Mouse (Mus musculus): ENCODE results near the gene Rapsn. TPM values are rescaled to one million over a fixed set of nuclear protein-coding genes. Genes with fewer than 3 reads are reported as not detected.
A peak's percentile ranks its signal among the peaks of the same experiment; 100 is the strongest.
"Not testable (repeated sequence)": the region's sequence is repeated elsewhere in the genome, so short reads cannot be mapped to it uniquely, and the experiment has no call there.

Rapsn gene
- polyA plus RNA-seq, 1 experiment from 2014 or later, result 6.3 TPM

GRCm38 (mm10) chr2:91033000-91033399 is 2.4 kb upstream of the Rapsn start:
- 26% methylated on average over 3 of the region's 3 CpGs for WGBS (ENCODE audit: missing documents)
- H3K4me3 ChIP-seq (ENCODE audit: inconsistent target), result no peak overlapping the region
- H3K79me2 ChIP-seq (ENCODE audit: inconsistent target), result no peaks in the 10 kb centered on the region
- no peak overlapping the region for H3K27ac ChIP-seq
- H3K36me3 ChIP-seq (ENCODE audit: inconsistent target), result no peaks in the 10 kb centered on the region

DNA sequence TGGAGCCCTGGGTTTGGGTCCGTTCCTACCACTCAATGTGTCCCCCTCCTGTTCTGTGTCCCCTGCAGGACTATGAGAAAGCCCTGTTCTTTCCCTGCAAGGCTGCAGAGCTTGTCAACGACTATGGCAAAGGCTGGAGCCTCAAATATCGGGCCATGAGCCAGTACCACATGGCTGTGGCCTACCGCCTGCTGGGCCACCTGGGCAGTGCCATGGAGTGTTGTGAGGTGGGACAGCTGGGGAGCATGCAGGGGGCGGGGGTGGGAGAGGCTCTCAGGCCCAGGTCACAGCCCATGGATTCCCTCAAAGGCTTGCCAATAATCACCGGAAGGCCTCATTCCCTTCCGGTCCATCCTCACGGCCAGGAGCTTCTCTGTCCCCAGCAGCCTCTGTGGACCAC is 6.4 kb downstream of the Rapsn start:
- Histone ChIP-seq H3K4me3 (ENCODE audit: inconsistent target) (no peak overlapping the region), H3K36me3 (ENCODE audit: inconsistent target) (no peaks in the 10 kb centered on the region), H3K79me2 (ENCODE audit: inconsistent target) (no peaks in the 10 kb centered on the region), H3K27ac (no peak overlapping the region)
- WGBS (ENCODE audit: missing documents), result 91% methylated on average over 8 of the region's 8 CpGs

DNA sequence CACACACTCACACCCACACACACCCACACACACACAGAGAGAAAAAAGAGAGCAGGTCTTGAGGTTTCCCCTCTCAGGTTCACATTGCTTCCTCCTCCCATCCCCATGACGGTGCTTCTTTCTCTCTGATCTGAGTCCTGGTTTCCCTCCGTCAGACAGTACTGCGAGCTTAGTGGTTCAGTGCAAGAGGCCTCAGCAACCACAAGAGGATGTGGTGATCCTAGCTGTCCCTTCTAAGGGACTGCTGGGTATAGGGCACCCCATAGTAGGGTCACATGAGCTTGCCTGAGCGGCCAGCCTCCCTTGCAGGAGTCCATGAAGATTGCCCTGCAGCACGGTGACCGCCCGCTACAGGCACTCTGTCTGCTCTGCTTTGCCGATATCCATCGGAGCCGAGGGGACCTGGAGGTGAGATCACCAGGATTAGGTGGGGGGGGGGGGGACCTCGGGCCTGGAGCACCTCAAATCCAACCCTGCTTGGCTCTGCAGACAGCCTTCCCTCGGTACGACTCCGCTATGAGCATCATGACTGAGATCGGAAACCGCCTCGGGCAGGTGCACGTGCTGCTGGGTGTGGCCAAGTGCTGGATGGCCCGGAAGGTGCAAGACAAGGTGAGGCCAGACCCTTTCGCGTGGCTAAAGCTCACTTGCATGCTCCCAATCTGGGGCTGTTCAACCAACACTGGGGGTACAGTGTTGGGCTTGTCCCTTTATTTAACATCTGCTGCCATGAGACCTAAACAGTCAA is 7.4 kb downstream of the Rapsn start:
- H3K79me2 ChIP-seq (ENCODE audit: inconsistent target), result no peaks in the 10 kb centered on the region
- WGBS (ENCODE audit: missing documents), result 36% methylated on average over 21 of the region's 21 CpGs
- H3K4me3 ChIP-seq (ENCODE audit: inconsistent target), result peak overlapping the region; percentile 32
- peak overlapping the region; percentile 48 for H3K27ac ChIP-seq
- no peaks in the 10 kb centered on the region for H3K36me3 ChIP-seq (ENCODE audit: inconsistent target)

- no peaks in the 10 kb centered on the region for H3K79me2 ChIP-seq (ENCODE audit: inconsistent target)
- no peak overlapping the region for H3K27ac ChIP-seq
- H3K4me3 ChIP-seq (ENCODE audit: inconsistent target), result no peak overlapping the region
- no peaks in the 10 kb centered on the region for H3K36me3 ChIP-seq (ENCODE audit: inconsistent target)
- 89% methylated on average over 13 of the region's 13 CpGs for WGBS (ENCODE audit: missing documents)
Measured at GRCm38 (mm10) chr2:91044727-91045126, 9.3 kb downstream of the Rapsn start.

DNA sequence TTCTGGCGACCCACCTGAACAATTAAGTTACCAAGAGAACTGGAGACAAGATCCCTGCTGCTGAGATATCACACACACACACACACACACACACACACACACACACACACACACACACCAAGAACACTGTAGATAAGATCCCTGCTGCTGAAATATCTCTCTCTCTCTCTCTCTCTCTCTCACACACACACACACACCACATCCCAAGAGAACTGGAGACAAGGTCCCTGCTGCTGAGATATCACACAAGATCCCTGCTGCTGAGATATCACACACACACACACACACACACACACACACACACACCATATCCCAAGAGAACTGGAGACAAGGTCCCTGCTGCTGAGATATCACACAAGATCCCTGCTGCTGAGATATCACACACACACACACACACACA is 10.4 kb downstream of the Rapsn start:
- H3K36me3 ChIP-seq (ENCODE audit: inconsistent target); H3K79me2 ChIP-seq (ENCODE audit: inconsistent target); H3K27ac ChIP-seq; H3K4me3 ChIP-seq (ENCODE audit: inconsistent target): not testable (repeated sequence)
- 100% methylated on average over 1 of the region's 1 CpGs for WGBS (ENCODE audit: missing documents)

GRCm38 (mm10) chr2:91047359-91047758 is 11.9 kb downstream of the Rapsn start:
- Histone ChIP-seq H3K36me3 (ENCODE audit: inconsistent target) (no peaks in the 10 kb centered on the region), H3K79me2 (ENCODE audit: inconsistent target) (no peaks in the 10 kb centered on the region), H3K27ac (no peak overlapping the region), H3K4me3 (ENCODE audit: inconsistent target) (no peak overlapping the region)
- 83% methylated on average over 9 of the region's 9 CpGs for WGBS (ENCODE audit: missing documents)

GRCm38 (mm10) chr2:91051917-91052316 is 16.5 kb downstream of the Rapsn start:
- Histone ChIP-seq H3K4me3 (ENCODE audit: inconsistent target) (no peak overlapping the region), H3K79me2 (ENCODE audit: inconsistent target) (peaks cover 21% of the 10 kb centered on the region), H3K27ac (peak overlapping the region; percentile 42), H3K36me3 (ENCODE audit: inconsistent target) (peaks cover 17% of the 10 kb centered on the region)
- 29% methylated on average over 3 of the region's 3 CpGs for WGBS (ENCODE audit: missing documents)

DNA sequence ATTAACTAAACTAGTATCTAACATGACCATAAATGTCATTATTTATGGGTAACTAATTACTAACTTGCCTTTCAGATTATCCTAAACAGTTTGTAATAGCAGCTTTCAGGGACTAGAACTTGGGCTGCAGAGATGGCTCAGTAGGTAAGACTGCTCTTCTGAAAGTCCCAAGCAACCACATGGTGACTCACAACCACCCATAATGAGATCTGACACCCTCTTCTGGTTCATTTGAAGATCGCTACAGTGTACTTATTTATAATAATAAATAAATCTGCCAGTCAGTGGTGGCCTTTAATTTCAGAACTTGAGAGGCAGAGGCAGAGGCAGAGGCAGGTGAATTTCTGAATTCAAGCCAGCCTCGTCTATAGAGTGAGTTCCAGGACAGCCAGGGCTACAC is 17.3 kb downstream of the Rapsn start:
- Histone ChIP-seq H3K79me2 (ENCODE audit: inconsistent target) (peaks cover 21% of the 10 kb centered on the region), H3K4me3 (ENCODE audit: inconsistent target) (no peak overlapping the region), H3K36me3 (ENCODE audit: inconsistent target) (peaks cover 25% of the 10 kb centered on the region), H3K27ac (peak overlapping the region; percentile 42; the same call in 1 of the 2 replicates)
- WGBS (ENCODE audit: missing documents), result 38% methylated on average over 2 of the region's 2 CpGs

GRCm38 (mm10) chr2:91053181-91053933 is 17.9 kb downstream of the Rapsn start:
- Histone ChIP-seq H3K79me2 (ENCODE audit: inconsistent target) (peaks cover 21% of the 10 kb centered on the region), H3K36me3 (ENCODE audit: inconsistent target) (peaks cover 31% of the 10 kb centered on the region), H3K27ac (peak overlapping the region; percentile 94; the same call in 1 of the 2 replicates), H3K4me3 (ENCODE audit: inconsistent target) (peak overlapping the region; percentile 100)
- WGBS (ENCODE audit: missing documents), result 0% methylated on average over 5 of the region's 6 CpGs

- H3K36me3 ChIP-seq (ENCODE audit: inconsistent target), result peaks cover 37% of the 10 kb centered on the region
- WGBS (ENCODE audit: missing documents), result under 1% methylated on average over 38 of the region's 40 CpGs
- peaks cover 21% of the 10 kb centered on the region for H3K79me2 ChIP-seq (ENCODE audit: inconsistent target)
- H3K4me3 ChIP-seq (ENCODE audit: inconsistent target), result peak within 1 kb of the TSS; percentile 100
- H3K27ac ChIP-seq, result peak within 1 kb of the TSS; percentile 94
Measured at GRCm38 (mm10) chr2:91053934-91054382, 18.5 kb downstream of the Rapsn start, which contains the start of gene Psmc3. TSS of gene Psmc3 (plus strand) at chr2:91054009.

DNA sequence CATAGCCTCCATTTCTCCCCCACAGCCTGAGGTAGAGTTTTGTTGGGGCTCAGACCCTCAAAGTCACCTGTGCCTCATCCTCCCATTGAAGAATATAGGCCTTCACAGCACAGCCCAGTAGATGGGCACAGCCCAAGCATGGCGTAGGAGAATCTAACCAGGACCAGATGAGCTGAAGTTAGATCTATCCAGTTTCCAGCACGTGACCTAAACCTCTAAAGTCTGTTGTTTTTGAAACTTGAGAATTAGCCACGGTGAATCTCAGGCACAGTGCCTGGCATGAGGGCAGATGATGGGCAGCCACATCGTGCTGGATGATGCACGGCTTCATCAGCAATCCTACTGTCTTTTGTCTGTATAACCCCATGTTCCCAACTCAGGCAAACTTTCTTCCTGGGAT is 23.0 kb downstream of the Rapsn start:
- H3K27ac ChIP-seq, result no peak overlapping the region
- peaks cover 75% of the 10 kb centered on the region for H3K36me3 ChIP-seq (ENCODE audit: inconsistent target)
- WGBS (ENCODE audit: missing documents), result 96% methylated on average over 5 of the region's 5 CpGs
- peaks cover 21% of the 10 kb centered on the region for H3K79me2 ChIP-seq (ENCODE audit: inconsistent target)
- H3K4me3 ChIP-seq (ENCODE audit: inconsistent target), result no peak overlapping the region

- Histone ChIP-seq H3K27ac (no peak overlapping the region), H3K36me3 (ENCODE audit: inconsistent target) (peaks cover 84% of the 10 kb centered on the region), H3K4me3 (ENCODE audit: inconsistent target) (no peak overlapping the region), H3K79me2 (ENCODE audit: inconsistent target) (peaks cover 17% of the 10 kb centered on the region)
- 97% methylated on average over 2 of the region's 2 CpGs for WGBS (ENCODE audit: missing documents)
Measured at GRCm38 (mm10) chr2:91059376-91059775, 24.0 kb downstream of the Rapsn start.

DNA sequence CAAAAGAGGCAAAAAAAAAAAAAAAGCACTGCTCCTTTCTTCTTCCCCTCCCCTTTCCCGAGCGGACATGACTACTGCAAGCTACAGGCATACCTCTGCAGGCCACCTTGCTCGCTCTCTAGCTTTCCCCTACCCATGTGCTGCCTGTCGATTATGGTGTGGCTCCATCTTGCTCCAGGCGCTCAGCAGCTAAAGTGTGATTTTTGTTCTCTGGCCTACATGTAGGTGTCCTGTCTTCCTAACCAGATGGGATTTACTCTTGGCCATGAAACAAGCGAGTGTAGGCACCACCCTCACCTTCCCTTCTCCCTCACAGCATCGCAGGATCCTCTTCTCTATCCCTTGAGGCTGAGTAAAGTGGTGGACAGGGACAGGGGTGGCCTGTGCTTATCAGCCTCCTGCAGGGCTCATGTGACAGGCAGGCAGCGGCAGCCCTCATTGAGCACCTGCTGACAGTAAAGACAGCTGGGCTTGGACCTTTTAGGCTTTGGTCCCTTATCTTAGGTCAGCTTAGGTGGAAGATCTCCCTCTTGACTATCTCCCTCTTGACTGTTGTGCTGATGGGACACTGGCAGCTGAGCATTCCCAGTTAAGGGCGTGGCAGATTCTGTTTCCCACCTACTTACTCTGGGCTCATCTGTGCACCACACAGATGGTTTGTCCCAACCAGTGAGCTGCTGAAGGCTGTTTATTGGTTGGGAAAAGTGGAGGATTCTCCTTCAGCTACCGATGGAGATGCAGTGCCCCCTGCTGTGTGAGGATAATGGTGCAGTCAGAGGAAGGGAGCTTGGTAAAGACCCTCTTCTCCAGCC is 25.3 kb downstream of the Rapsn start:
- Histone ChIP-seq H3K36me3 (ENCODE audit: inconsistent target) (peaks cover 82% of the 10 kb centered on the region), H3K27ac (no peak overlapping the region), H3K4me3 (ENCODE audit: inconsistent target) (no peak overlapping the region), H3K79me2 (ENCODE audit: inconsistent target) (peaks cover 3% of the 10 kb centered on the region; the same call in 1 of the 2 replicates)
- WGBS (ENCODE audit: missing documents), result 78% methylated on average over 7 of the region's 10 CpGs

DNA sequence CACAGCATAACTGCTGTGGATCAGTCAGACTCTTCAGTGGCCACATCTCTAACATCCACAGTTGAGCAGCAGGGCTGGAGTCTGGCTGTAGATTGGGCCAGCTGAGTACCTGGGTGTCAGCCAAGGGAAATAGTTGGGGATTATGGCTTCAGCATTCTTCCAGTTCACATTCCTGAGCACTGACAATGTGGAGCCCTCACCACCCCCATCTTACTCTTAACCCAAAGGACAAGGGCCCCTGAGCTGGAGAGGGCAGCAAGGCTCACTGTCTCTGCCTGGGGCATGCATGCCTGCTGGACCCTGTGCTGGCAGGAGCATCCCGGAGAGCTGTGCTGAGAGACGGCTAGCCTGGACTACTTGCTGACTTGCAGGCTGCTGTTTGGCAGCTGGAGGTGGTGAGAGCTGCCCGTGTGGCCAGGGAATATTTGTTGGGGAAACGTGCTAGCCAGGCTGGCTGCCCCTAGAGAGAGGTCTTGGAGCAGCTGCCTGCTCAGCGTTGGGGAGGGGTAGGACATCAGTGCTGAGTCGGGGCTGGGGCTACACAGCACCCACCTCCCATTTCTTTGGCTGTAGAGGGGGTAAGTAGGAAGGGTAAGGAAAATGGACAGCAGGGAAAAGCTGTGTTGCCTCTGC is 26.5 kb downstream of the Rapsn start:
- 95% methylated on average over 6 of the region's 6 CpGs for WGBS (ENCODE audit: missing documents)
- Histone ChIP-seq H3K4me3 (ENCODE audit: inconsistent target) (no peak overlapping the region), H3K36me3 (ENCODE audit: inconsistent target) (peaks cover 70% of the 10 kb centered on the region), H3K79me2 (ENCODE audit: inconsistent target) (no peaks in the 10 kb centered on the region), H3K27ac (no peak overlapping the region)
